Mouse (Mus musculus) neural tube, embryonic 15.5 days (tissue): ENCODE measurements at regions not wholly inside any gene's neighbourhood (a gene's known extent, or its start where the extent isn't known, plus 50 kb on each side); places are given as distances from the start of the nearest gene placed in this dataset.
A peak's percentile ranks its signal among the peaks of the same experiment; 100 is the strongest.

Source experiments
- ATAC-seq: fragments of 200-750 bp; cut with Nextera tagmentation; 2 replicates; pipeline ENCODE4 v1.8.0; 2017; ENCODE audit warnings: mild to moderate bottlenecking, moderate TSS enrichment, moderate library complexity; ENCODE audit not compliant: low FRiP score
- H3K27ac ChIP-seq: fragments of 300-500 bp; sonication (generic); replicated peaks from 2 replicates; pipeline ENCODE4 v1.5.1; 2015; ENCODE audit warnings: mild to moderate bottlenecking, inconsistent platforms
- H3K27me3 ChIP-seq: fragments of 300-500 bp; sonication (generic); replicated peaks from 2 replicates; pipeline ENCODE4 v1.6.1; 2015; ENCODE audit warnings: inconsistent platforms
- H3K36me3 ChIP-seq: fragments of 300-500 bp; sonication (generic); 2 replicates; pipeline ENCODE4 v1.6.1; 2015; ENCODE audit warnings: inconsistent platforms
- H3K4me1 ChIP-seq: fragments of 300-500 bp; sonication (generic); 2 replicates; pipeline ENCODE4 v1.6.1; 2015; ENCODE audit warnings: inconsistent platforms
- H3K4me2 ChIP-seq: fragments of 300-500 bp; sonication (generic); 2 replicates; pipeline ENCODE4 v1.6.1; 2015; ENCODE audit warnings: inconsistent platforms, mild to moderate bottlenecking, moderate library complexity
- H3K4me3 ChIP-seq: fragments of 300-500 bp; sonication (generic); replicated peaks from 2 replicates; pipeline ENCODE4 v1.5.1; 2015; ENCODE audit warnings: mild to moderate bottlenecking, inconsistent platforms
- H3K9ac ChIP-seq: fragments of 300-500 bp; sonication (generic); replicated peaks from 2 replicates; pipeline ENCODE4 v1.6.1; 2015; ENCODE audit warnings: mild to moderate bottlenecking, inconsistent platforms
- H3K9me3 ChIP-seq: fragments of 300-500 bp; sonication (generic); replicated peaks from 2 replicates; pipeline ENCODE4 v1.6.1; 2016; ENCODE audit warnings: inconsistent platforms
- WGBS: fragments of 180-500 bp; shearing (Covaris S2); methylation state at CpG from one replicate; pipeline ENCODE4 v1.1.7; 2015; ENCODE audit warnings: mixed read lengths; 5-methylcytosine and 5-hydroxymethylcytosine counted together

GRCm38 (mm10) chr5:100951210-100951609 lies 105.7 kb downstream of the Gpat3 start:
- Histone ChIP-seq H3K27me3 (no peaks in the 10 kb centered on the region), H3K27ac (no peak overlapping the region), H3K4me3 (no peak overlapping the region), H3K4me1 (peaks cover 6% of the 10 kb centered on the region), H3K9ac (no peak overlapping the region), H3K36me3 (no peaks in the 10 kb centered on the region), H3K4me2 (peak overlapping the region; percentile 27), H3K9me3 (no peaks in the 10 kb centered on the region)
- ATAC-seq: no peak
- whole genome bisulfite sequencing: 38% methylated on average over 15 of the region's 15 CpGs
